Mouse (Mus musculus) right cerebral cortex, adult 2 months (tissue): ENCODE measurements around the gene Rusc2.
A peak's percentile ranks its signal among the peaks of the same experiment; 100 is the strongest.

Source experiments
- DNase-seq, 2 experiments: peaks; one replicate each; pipeline ENCODE4 v3.0.0; 2021 to 2022; ENCODE audit warnings: low spot score in 2 of 2

Rusc2 gene

GRCm38 (mm10) chr4:43381408-43382154, at the start of gene Rusc2:
Rusc2 (plus strand) TSS chr4:43381979.
- peak; percentile 91 to 93 for DNase-seq

- no peak for DNase-seq
These were observed 47.0 kb upstream of the Rusc2 start for GRCm38 (mm10) chr4:43334771-43335170.

DNA sequence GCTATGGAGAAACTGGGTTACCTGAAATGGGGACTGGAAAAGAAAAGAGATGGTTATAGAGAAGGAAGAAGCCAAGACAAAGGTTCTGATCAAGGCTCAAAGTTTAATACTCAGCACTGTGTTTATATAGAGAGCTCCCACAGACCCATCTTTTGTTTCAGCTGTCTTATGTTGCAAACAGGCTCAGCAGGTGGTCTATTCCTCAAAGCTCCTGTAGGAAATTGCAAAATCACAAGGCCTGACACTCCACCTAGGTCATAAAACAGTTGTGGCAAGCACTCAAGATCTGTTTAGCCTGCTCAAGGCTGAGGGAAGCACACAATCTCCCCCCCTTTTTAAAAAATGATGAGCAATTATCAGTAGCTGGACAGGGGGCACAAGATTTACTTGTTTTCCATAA, 45.6 kb upstream of the Rusc2 start:
- no peak for DNase-seq

DNA sequence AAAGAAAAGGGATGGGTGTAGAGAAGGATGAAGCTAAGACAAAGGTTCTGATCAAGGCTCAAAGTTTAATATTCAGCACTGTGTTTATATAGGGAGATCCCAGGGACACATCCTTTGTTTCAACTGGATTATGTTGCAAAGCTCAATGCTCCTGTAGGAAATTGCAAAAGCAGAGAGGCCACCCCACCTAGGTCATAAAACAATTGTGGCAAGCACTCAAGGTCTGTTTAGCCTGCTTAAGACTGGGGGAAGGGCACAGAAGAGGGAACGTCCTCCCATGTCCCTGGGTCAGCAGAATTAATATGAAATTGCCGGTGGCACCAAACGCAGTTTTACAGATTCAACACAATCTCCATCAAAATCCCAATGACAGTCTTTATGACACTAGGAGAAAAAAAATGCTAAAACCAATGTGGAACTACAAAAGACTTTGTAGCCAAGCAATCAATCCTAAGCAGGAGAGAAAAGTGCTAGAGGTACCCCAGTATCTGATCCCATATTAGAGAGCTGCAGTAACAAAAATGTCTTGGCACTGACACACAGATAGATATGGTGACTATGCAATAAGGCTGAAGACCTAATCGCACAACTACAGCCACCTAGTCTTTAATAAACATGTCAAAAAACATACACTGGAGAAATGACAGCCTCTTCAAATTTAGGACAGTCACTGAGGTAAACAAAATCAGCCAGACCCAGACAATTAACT, 41.5 kb upstream of the Rusc2 start:
- no peak for DNase-seq

- DNase-seq, result no peak
These were observed 40.4 kb upstream of the Rusc2 start for GRCm38 (mm10) chr4:43341276-43341891.

- DNase-seq, result no peak
These were observed 39.3 kb upstream of the Rusc2 start for GRCm38 (mm10) chr4:43342443-43342842.

DNA sequence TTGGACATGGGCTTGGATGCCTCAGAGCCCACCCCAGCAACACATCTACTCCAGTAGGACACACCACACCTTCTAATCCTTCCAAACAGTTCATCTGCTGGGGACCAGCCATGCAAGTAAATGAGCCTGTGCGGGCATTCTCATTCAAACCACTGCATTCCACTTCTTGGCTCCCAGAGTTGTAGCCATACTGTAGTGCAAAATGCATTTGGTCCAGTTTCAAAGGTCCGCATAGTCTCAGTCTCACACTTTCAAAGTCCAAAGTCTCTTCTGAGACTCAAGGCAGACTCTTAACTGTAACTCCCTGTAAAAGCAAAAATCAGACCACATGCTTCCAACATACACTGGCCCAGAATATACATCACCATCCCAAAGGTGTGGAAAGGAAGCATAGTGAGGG, 36.8 kb upstream of the Rusc2 start:
- DNase-seq, result no peak

DNA sequence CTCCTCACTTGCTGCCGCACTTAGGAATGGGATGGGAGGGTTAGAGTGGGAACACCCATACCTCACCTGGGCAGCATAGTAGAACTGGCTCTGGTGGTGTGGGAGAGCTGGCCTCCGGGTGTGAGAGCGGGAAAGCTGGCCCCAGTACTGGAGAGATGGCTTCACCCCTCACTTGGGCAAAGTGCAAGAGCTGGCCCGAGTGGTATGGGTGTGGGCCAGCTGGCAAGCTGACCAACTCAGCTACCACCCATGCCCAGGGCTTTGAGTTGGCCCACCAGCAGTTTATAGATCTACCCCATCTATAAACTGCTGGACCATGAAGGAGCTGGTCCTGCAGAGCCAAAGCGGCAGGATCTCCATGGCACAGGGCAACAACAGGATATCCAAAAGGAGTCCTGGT, 32.6 kb upstream of the Rusc2 start:
- no peak for DNase-seq

DNA sequence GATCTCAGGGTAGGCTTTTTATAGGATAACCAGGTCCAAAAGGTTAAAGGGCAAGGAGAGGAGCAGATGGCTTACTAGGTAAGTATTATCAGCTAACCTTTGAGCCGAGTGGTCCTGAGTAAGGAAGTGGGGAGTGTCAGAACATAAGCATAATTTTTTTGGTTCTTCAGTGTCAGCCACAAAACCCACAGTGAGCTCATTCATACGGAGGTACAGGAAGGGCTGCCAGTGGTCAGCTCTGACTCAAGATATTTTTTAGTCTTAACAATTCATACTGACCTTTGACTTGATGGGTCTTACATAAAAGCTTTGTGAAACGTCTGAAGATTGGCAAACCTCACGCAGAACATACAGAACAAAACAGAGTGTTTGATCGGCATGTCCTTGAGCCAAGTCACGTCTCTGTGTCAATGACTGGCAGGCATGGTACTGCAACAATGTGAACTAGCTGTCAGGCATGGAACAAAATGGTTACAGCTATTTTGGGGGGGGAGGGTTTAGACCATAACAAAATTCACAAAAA, 31.7 kb upstream of the Rusc2 start:
- no peak for DNase-seq

DNA sequence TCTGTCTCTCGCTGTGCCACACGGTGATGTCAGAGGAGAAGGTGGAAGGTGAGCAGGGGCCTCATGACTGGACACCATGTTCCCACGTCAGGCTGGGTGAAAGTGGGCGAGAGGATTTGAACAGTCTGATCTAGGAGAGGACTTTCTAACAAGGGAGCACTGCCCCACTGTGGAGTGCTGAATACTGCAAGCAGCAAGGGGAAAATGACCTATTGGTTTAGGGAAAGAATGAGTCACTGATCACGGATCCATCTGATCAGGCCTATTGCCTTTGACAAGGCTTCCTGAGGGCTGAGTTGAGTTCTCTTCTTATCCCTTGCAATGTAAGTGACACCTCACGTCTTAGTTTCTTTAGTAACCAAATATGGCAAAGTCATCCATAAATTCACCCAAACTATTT, 28.1 kb upstream of the Rusc2 start:
- DNase-seq, result no peak

- DNase-seq, result no peak
These were observed 16.7 kb upstream of the Rusc2 start for GRCm38 (mm10) chr4:43364914-43365560.

- DNase-seq, result no peak
These were observed 14.5 kb upstream of the Rusc2 start for GRCm38 (mm10) chr4:43367295-43367694.

DNA sequence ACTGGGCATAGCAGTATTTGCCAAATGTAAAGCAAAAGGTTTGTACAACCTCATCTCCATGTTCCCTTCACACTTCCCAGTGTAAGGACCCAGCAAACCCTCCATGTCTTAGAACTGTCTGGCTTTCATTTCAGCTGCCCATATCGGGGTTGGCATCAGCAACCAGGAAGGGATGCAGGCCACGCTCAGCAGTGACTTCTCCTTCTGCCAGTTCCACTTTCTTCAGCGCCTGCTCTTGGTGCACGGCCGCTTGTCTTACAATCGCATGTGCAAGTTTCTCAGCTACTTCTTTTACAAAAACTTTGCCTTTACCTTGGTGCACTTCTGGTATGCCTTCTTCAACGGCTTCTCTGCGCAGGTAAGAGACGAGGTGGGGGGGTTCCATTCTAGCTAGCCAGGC, 14.0 kb upstream of the Rusc2 start:
- DNase-seq, result no peak

- no peak for DNase-seq
These were observed 10.4 kb upstream of the Rusc2 start for GRCm38 (mm10) chr4:43371406-43371805.

GRCm38 (mm10) chr4:43372155-43372554, 9.6 kb upstream of the Rusc2 start:
- DNase-seq, result no peak

GRCm38 (mm10) chr4:43374266-43374665, 7.5 kb upstream of the Rusc2 start:
- DNase-seq, result no peak

- DNase-seq, result no peak
These were observed 2.2 kb upstream of the Rusc2 start for GRCm38 (mm10) chr4:43379601-43380000.

DNA sequence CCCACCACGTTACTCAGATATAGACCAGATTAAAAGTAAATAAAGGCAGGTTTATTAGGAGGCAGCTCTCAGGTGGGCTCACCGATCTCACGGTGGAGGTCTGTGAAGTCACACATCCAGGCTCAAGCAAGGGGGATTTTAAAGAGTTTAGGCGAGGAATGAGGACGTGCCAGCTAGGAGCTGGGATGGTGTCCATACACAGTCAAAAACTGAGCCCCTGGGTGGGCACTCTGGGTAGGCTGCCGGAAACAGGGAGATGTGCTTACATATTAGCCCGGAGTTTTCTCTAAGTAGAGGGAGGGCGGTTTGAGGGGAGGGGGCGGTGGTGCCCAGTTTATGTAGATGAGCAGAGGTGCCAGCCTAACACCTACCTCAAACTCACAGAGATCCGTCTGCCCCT, 828 bp upstream of the Rusc2 start:
- no peak for DNase-seq

DNA sequence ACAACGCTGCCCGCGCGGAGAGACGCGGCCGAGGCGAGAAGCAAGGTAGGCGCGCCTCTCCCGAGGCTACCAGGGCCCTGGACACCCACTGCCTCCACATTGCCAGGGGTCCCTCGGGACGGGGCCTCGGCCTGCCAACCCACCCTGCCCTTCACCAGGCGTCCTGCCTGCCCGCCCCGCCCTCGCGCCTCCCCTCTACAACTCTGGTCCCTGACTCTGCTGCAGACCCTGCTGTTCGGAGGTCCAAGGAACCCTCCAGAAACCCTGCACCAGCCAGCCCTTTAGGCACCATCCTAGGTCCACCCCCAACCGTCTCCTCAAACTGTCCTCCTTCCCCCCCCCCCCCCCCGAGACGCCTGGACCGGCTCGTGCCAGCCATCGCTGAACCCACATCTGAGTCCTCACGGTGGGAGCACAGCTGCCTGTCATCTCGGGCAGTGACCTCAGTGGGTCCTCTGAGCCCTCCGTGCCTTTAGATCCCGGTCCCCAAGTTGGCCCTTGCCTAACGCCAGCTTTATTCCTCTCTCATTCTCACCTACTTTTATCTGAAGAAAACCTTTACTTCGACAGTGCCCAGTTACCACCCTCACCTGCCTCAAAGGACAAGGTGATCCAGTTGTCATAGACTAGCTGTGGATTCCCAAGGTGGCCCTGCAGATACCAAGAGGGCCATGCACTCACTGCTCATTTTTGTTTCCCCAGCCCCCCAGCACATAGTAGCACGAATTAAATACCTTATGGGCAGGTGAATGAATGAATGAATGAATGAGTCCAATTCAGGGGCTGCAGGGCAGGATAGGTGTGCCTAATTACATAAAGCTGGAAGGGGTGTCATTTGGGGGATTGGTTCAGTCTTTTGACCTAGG, 609 bp downstream of the Rusc2 start:
- no peak for DNase-seq

DNA sequence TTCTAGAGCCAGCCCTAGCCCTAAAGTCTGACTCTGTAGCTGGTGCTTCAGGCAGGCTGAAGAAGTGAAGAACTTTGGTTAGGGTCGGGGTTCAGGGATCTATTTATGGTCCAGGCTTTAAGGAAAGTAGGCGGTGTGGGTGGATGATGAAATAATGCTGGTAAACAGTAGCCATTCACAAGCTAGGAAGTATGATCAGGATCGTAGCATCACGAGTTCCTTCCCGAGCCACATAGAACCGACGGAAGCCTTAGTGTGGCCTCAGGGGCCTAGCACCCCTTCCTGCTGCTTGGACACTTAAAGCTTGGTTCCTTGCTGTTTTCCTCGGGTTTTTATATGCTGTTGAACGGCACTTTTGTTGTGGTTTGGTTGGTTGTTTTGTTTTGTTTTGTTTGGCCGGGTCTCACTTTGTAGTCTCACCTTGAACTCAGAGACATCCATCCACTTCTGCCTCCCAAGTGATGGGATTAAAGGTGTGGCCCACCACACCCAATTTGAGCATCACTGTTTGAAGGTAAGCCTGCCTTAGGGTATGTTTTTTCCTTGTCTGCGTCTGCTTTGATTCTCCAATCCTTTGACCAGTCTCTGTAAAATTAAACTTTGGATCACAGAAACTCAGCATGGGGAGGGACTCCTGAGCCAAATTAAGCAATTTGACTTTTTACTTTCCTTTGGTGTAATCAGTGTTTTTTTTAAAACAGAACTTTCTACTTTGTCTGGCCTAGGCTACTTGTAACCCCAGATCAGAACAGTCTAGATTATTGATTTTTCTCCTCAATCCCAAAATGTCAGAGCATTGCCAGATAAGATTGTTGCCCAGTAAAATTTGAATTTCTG, 1.7 kb downstream of the Rusc2 start:
- peak in 1 of 2 experiments; percentile 45 for DNase-seq
